Mouse (Mus musculus) R1 (cell line): Measurements from ENCODE around the gene Bmper.

ENCODE experiments used
- DNase-seq: peaks from one replicate; pipeline ENCODE4 v3.0.0-alpha.2; 2018; ENCODE audit warnings: low read depth, low spot score

Gene Bmper

GRCm38 (mm10) chr9:23235368-23236002, 12.6 kb downstream of the Bmper start:
- DNase-seq, result no peak

GRCm38 (mm10) chr9:23236635-23237279, 13.9 kb downstream of the Bmper start:
- DNase-seq, result no peak

- no peak for DNase-seq
Measured at GRCm38 (mm10) chr9:23239011-23239410, 16.1 kb downstream of the Bmper start.

- DNase-seq, result no peak
Measured at GRCm38 (mm10) chr9:23242911-23243310, 20.0 kb downstream of the Bmper start.

GRCm38 (mm10) chr9:23243869-23244268, 21.0 kb downstream of the Bmper start:
- no peak for DNase-seq

- DNase-seq, result no peak
Measured at GRCm38 (mm10) chr9:23246389-23246788, 23.5 kb downstream of the Bmper start.

- DNase-seq, result peak; percentile 71
Measured at GRCm38 (mm10) chr9:23250026-23250425, 27.1 kb downstream of the Bmper start.

GRCm38 (mm10) chr9:23251001-23251400, 28.1 kb downstream of the Bmper start:
- DNase-seq, result no peak

- no peak for DNase-seq
Measured at GRCm38 (mm10) chr9:23253624-23254023, 30.7 kb downstream of the Bmper start.

- peak; percentile 3 for DNase-seq
Measured at GRCm38 (mm10) chr9:23254237-23255214, 31.6 kb downstream of the Bmper start.

GRCm38 (mm10) chr9:23255841-23256240, 33.0 kb downstream of the Bmper start:
- no peak for DNase-seq

GRCm38 (mm10) chr9:23256576-23256975, 33.7 kb downstream of the Bmper start:
- DNase-seq, result no peak

GRCm38 (mm10) chr9:23261834-23262233, 39.0 kb downstream of the Bmper start:
- DNase-seq, result no peak

- no peak for DNase-seq
Measured at GRCm38 (mm10) chr9:23262851-23263250, 40.0 kb downstream of the Bmper start.

- no peak for DNase-seq
Measured at GRCm38 (mm10) chr9:23264471-23264870, 41.6 kb downstream of the Bmper start.

- no peak for DNase-seq
Measured at GRCm38 (mm10) chr9:23268609-23269008, 45.7 kb downstream of the Bmper start.

GRCm38 (mm10) chr9:23269087-23269486, 46.2 kb downstream of the Bmper start:
- no peak for DNase-seq

GRCm38 (mm10) chr9:23276244-23276643, 53.4 kb downstream of the Bmper start:
- DNase-seq, result no peak

- no peak for DNase-seq
Measured at GRCm38 (mm10) chr9:23284940-23285460, 62.1 kb downstream of the Bmper start.

- no peak for DNase-seq
Measured at GRCm38 (mm10) chr9:23293574-23293973, 70.7 kb downstream of the Bmper start.

- no peak for DNase-seq
Measured at GRCm38 (mm10) chr9:23295569-23295968, 72.7 kb downstream of the Bmper start.
